ENCODE assay signal across 9 mouse cellular contexts in the genomic region with DNA sequence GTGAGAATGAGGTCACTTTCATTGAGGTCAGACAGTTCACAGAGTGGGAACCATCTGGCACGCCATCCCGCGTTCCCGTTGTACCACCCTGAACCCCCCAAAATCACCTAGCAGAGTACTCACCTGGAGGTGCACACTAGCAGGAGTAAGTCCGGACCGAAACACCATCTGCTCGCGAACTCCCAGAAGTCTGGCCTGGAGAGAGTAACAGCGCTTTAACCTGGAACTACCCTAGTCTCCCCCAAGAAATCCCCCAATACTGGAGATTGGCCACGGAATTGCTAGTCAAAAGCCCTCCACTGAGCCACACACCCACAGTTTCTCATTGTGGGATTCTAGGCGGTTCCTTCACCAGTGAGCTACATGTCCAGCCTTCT. TPM values are rescaled to one million over a fixed set of nuclear protein-coding genes. Genes with fewer than 3 reads are reported as not detected.
DNase-seq lines count a peak whose midpoint lies in the region; ATAC-seq and TF ChIP-seq lines count a peak whose summit lies in the region.
"Had no signal": no experiment of that assay in that cellular context is flagged by ENCODE, and none has a peak within 500 bp of the region (broad histone marks: within the 10 kb centered on the region; RNA-seq: fewer than 3 reads in every experiment).

No protein-coding gene starts in this region.

- H3K9ac ChIP-seq in kidney, postnatal 0 days (ENCODE audit: low read depth, low read length): peak overlapping the region; percentile 36
- peak overlapping the region; percentile 67 for H3K9ac ChIP-seq in embryonic facial prominence, embryonic 14.5 days (ENCODE audit: low read depth, low read length)
- H3K9ac ChIP-seq in intestine, embryonic 16.5 days (ENCODE audit: low read depth, low read length): peak overlapping the region; percentile 75
- 0 out of 2 replicates have a peak overlapping the region, but pooled peaks have one; percentile 67 for H3K9ac ChIP-seq in neural tube, embryonic 12.5 days

- 2% methylated on average over 11 of the region's 11 CpGs for WGBS in kidney, postnatal 0 days
- WGBS in embryonic facial prominence, embryonic 14.5 days: 1% methylated on average over 11 of the region's 11 CpGs
- 1% methylated on average over 11 of the region's 11 CpGs for WGBS in intestine, embryonic 16.5 days
- WGBS in neural tube, embryonic 12.5 days: 0% methylated on average over 11 of the region's 11 CpGs

- no peaks in the 10 kb centered on the region for H3K9me3 ChIP-seq in kidney, postnatal 0 days (replicated peaks; ENCODE audit: low read length)
- H3K9me3 ChIP-seq in embryonic facial prominence, embryonic 14.5 days (ENCODE audit: control insufficient read depth, low read length): no peaks in the 10 kb centered on the region
- H3K9me3 ChIP-seq in intestine, embryonic 16.5 days (ENCODE audit: control insufficient read depth, low read length): no peaks in the 10 kb centered on the region
- H3K9me3 ChIP-seq in neural tube, embryonic 12.5 days: no peaks in the 10 kb centered on the region

- DNase-seq in kidney, postnatal 0 days (ENCODE audit: low spot score): no peak
- no peak for DNase-seq in kidney, adult 18-20 months
- no peak for DNase-seq in embryonic facial prominence, embryonic 14.5 days (ENCODE audit: low spot score)
- DNase-seq in ovary, postnatal 14 days (ENCODE audit: low spot score): no peak
- no peak for DNase-seq in frontal cortex, postnatal 36 days (ENCODE audit: low spot score in 2 of 2)
- DNase-seq in cerebellum, adult 9-11 months: no peak
- DNase-seq: right cerebral cortex, adult 18-20 months had no signal

- H3K36me3 ChIP-seq in kidney, postnatal 0 days (ENCODE audit: insufficient read depth, low read length): no peaks in the 10 kb centered on the region
- no peaks in the 10 kb centered on the region for H3K36me3 ChIP-seq in embryonic facial prominence, embryonic 14.5 days (ENCODE audit: control insufficient read depth, insufficient read depth, low read length)
- H3K36me3 ChIP-seq in intestine, embryonic 16.5 days (ENCODE audit: control insufficient read depth, insufficient read depth, low read length): no peaks in the 10 kb centered on the region
- peaks cover 3% of the 10 kb centered on the region; the same call in 1 of the 2 replicates for H3K36me3 ChIP-seq in neural tube, embryonic 12.5 days

- TF ChIP-seq CTCF in kidney, postnatal 0 days (IDR thresholded peaks at IDR 0.05; ENCODE audit: low read depth): no peak

- no peak for ATAC-seq in kidney, postnatal 0 days (replicated peaks; ENCODE audit: low FRiP score, low read depth)
- no peak for ATAC-seq in embryonic facial prominence, embryonic 14.5 days (ENCODE audit: low read depth)
- no peak for ATAC-seq in intestine, embryonic 16.5 days
- ATAC-seq in neural tube, embryonic 12.5 days (ENCODE audit: low FRiP score, low read depth): no peak

- H3K4me2 ChIP-seq in kidney, postnatal 0 days (ENCODE audit: low read length): peak overlapping the region; percentile 71
- H3K4me2 ChIP-seq in embryonic facial prominence, embryonic 14.5 days (ENCODE audit: low read depth, low read length): peak overlapping the region; percentile 87
- H3K4me2 ChIP-seq in intestine, embryonic 16.5 days (ENCODE audit: low read depth, low read length): peak overlapping the region; percentile 95
- peak overlapping the region; percentile 93 for H3K4me2 ChIP-seq in neural tube, embryonic 12.5 days (replicated peaks)

- H3K4me1 ChIP-seq in kidney, postnatal 0 days (replicated peaks; ENCODE audit: insufficient read depth, low read length): peaks cover 25% of the 10 kb centered on the region
- H3K4me1 ChIP-seq in embryonic facial prominence, embryonic 14.5 days (ENCODE audit: control insufficient read depth, insufficient read depth, low read length): peaks cover 32% of the 10 kb centered on the region
- H3K4me1 ChIP-seq in intestine, embryonic 16.5 days (ENCODE audit: control insufficient read depth, insufficient read depth, low read length): peaks cover 41% of the 10 kb centered on the region
- peaks cover 38% of the 10 kb centered on the region for H3K4me1 ChIP-seq in neural tube, embryonic 12.5 days

- peak overlapping the region; percentile 35 for H3K4me3 ChIP-seq in kidney, postnatal 0 days (replicated peaks; ENCODE audit: low read depth, low read length)
- peak overlapping the region; percentile 53 for H3K4me3 ChIP-seq in embryonic facial prominence, embryonic 14.5 days (ENCODE audit: low read depth, low read length)
- peak overlapping the region; percentile 64 for H3K4me3 ChIP-seq in intestine, embryonic 16.5 days (ENCODE audit: low read length)
- peak overlapping the region; percentile 49 for H3K4me3 ChIP-seq in neural tube, embryonic 12.5 days

- H3K27ac ChIP-seq in kidney, postnatal 0 days: peak overlapping the region; percentile 31; the same call in 1 of the 2 replicates
- no peak overlapping the region for H3K27ac ChIP-seq in embryonic facial prominence, embryonic 14.5 days (replicated peaks; ENCODE audit: low read depth, low read length)
- peak overlapping the region; percentile 52; the same call in 1 of the 2 replicates for H3K27ac ChIP-seq in intestine, embryonic 16.5 days (ENCODE audit: low read length)
- H3K27ac ChIP-seq in neural tube, embryonic 12.5 days: no peak overlapping the region

- no peaks in the 10 kb centered on the region for H3K27me3 ChIP-seq in kidney, postnatal 0 days (ENCODE audit: insufficient read depth, low read length)
- H3K27me3 ChIP-seq in embryonic facial prominence, embryonic 14.5 days (replicated peaks; ENCODE audit: control insufficient read depth, insufficient read depth, low read length): no peaks in the 10 kb centered on the region
- no peaks in the 10 kb centered on the region for H3K27me3 ChIP-seq in intestine, embryonic 16.5 days (replicated peaks; ENCODE audit: control insufficient read depth, insufficient read depth, low read length)
- H3K27me3 ChIP-seq in neural tube, embryonic 12.5 days (replicated peaks): peaks cover 9% of the 10 kb centered on the region

RNA-seq across cellular contexts. Expression of a gene that starts 5.0 kb away (rescaled TPM):
- polyA plus RNA-seq in kidney, postnatal 0 days (2015; fragmentation: Nextera tagmentation; extraction: Ambion mirVana): 0.75 and 1.1 TPM in 2 replicates
- polyA plus RNA-seq in embryonic facial prominence, embryonic 14.5 days (2014; fragmentation: Nextera tagmentation; extraction: Ambion mirVana): 11.0 and 15.8 TPM in 2 replicates
- 0.86 and 1.4 TPM in 2 replicates for polyA plus RNA-seq in intestine, embryonic 16.5 days (2015; fragmentation: Nextera tagmentation; extraction: Ambion mirVana)
- polyA plus RNA-seq in neural tube, embryonic 12.5 days (2016; fragmentation: Nextera tagmentation; extraction: Ambion mirVana): 0.46 and 0.77 TPM in 2 replicates

RNA-seq across cellular contexts. Expression of a gene that starts 6.5 kb away (rescaled TPM):
- polyA plus RNA-seq in kidney, postnatal 0 days (2015; fragmentation: Nextera tagmentation; extraction: Ambion mirVana): 14.4 and 15.9 TPM in 2 replicates
- polyA plus RNA-seq in embryonic facial prominence, embryonic 14.5 days (2014; fragmentation: Nextera tagmentation; extraction: Ambion mirVana): 16.6 and 18.2 TPM in 2 replicates
- 33.4 and 36.3 TPM in 2 replicates for polyA plus RNA-seq in intestine, embryonic 16.5 days (2015; fragmentation: Nextera tagmentation; extraction: Ambion mirVana)
- 9.6 and 11.0 TPM in 2 replicates for polyA plus RNA-seq in neural tube, embryonic 12.5 days (2016; fragmentation: Nextera tagmentation; extraction: Ambion mirVana)

RNA-seq across cellular contexts. Expression of a gene that starts 26.8 kb away (rescaled TPM):
- 4.3 and 5.4 TPM in 2 replicates for polyA plus RNA-seq in kidney, postnatal 0 days (2015; fragmentation: Nextera tagmentation; extraction: Ambion mirVana)
- polyA plus RNA-seq in embryonic facial prominence, embryonic 14.5 days (2014; fragmentation: Nextera tagmentation; extraction: Ambion mirVana): 4.8 and 6.9 TPM in 2 replicates
- polyA plus RNA-seq in intestine, embryonic 16.5 days (2015; fragmentation: Nextera tagmentation; extraction: Ambion mirVana): 10.3 and 12.0 TPM in 2 replicates
- 17.1 and 18.1 TPM in 2 replicates for polyA plus RNA-seq in neural tube, embryonic 12.5 days (2016; fragmentation: Nextera tagmentation; extraction: Ambion mirVana)

RNA-seq across cellular contexts. Expression of a gene that starts 30.3 kb away (rescaled TPM):
- polyA plus RNA-seq in kidney, postnatal 0 days (2015; fragmentation: Nextera tagmentation; extraction: Ambion mirVana): 1.2 and 1.6 TPM in 2 replicates
- polyA plus RNA-seq in embryonic facial prominence, embryonic 14.5 days (2014; fragmentation: Nextera tagmentation; extraction: Ambion mirVana): 2.4 TPM in 2 replicates
- polyA plus RNA-seq in intestine, embryonic 16.5 days (2015; fragmentation: Nextera tagmentation; extraction: Ambion mirVana): 1.2 and 2.7 TPM in 2 replicates
- polyA plus RNA-seq in neural tube, embryonic 12.5 days (2016; fragmentation: Nextera tagmentation; extraction: Ambion mirVana): 3.5 TPM in 2 replicates

RNA-seq across cellular contexts. Expression of a gene that starts 55.5 kb away (rescaled TPM):
- 148 and 163 TPM in 2 replicates for polyA plus RNA-seq in kidney, postnatal 0 days (2015; fragmentation: Nextera tagmentation; extraction: Ambion mirVana)
- 56.5 and 61.1 TPM in 2 replicates for polyA plus RNA-seq in embryonic facial prominence, embryonic 14.5 days (2014; fragmentation: Nextera tagmentation; extraction: Ambion mirVana)
- polyA plus RNA-seq in intestine, embryonic 16.5 days (2015; fragmentation: Nextera tagmentation; extraction: Ambion mirVana): 139 and 150 TPM in 2 replicates
- polyA plus RNA-seq in neural tube, embryonic 12.5 days (2016; fragmentation: Nextera tagmentation; extraction: Ambion mirVana): 269 and 286 TPM in 2 replicates

Comparison
In these comparisons a context has a peak if more than half of its experiments do, and no peak if none do; other contexts are left out.
1. H3K27ac ChIP-seq: peak in kidney, postnatal 0 days (single experiment) and intestine, embryonic 16.5 days (single experiment); none in embryonic facial prominence, embryonic 14.5 days (single experiment) and neural tube, embryonic 12.5 days (single experiment).
2. Peak in every context shown above with its lines, with median percentiles within 50 percentile points of each other: H3K4me2 ChIP-seq, H3K4me3 ChIP-seq and H3K9ac ChIP-seq.